In genomic region chr9:114812001-114812400, GRCm38 (mm10) we compare ENCODE assay signal across 27 mouse cellular contexts. TPM values are rescaled to one million over a fixed set of nuclear protein-coding genes. Genes with fewer than 3 reads are reported as not detected.
DNase-seq lines count a peak whose midpoint lies in the region; ATAC-seq and TF ChIP-seq lines count a peak whose summit lies in the region.
"Had no signal": no experiment of that assay in that cellular context is flagged by ENCODE, and none has a peak within 500 bp of the region (broad histone marks: within the 10 kb centered on the region; RNA-seq: fewer than 3 reads in every experiment).

No protein-coding gene starts in this region.

- peaks cover 24% of the 10 kb centered on the region for H3K4me1 ChIP-seq in bone marrow macrophage, adult 2 months (ENCODE audit: control insufficient read depth, insufficient read depth, low read length)
- H3K4me1 ChIP-seq: embryonic facial prominence, embryonic 12.5 days; midbrain, embryonic 15.5 days; neural tube, embryonic 13.5 days had no signal

- peak; percentile 26 for DNase-seq in lung, postnatal 25 days (ENCODE audit: low spot score)
- no peak for DNase-seq in lung, adult 18-20 months
- DNase-seq in A20 (ENCODE audit: low read depth, low spot score), result peak; percentile 25
- DNase-seq in c-Kit-positive CD71-positive TER-119-positive erythroid progenitor cells, embryonic 14.5 days (ENCODE audit: low spot score), result no peak
- DNase-seq in thymus, postnatal 36 days, result no peak
- no peak for DNase-seq in cerebellum, adult 18-20 months
- DNase-seq: adrenal gland, adult 2 months; adrenal gland, postnatal 36 days; cerebellum, adult 9-10 months; cerebellum, postnatal 36 days; forebrain, postnatal 0 days; heart, postnatal 10 days; kidney, adult 9 months; kidney, postnatal 10 days; liver; lung, postnatal 4 days; thymus, adult 2 months had no signal

- H3K4me3 ChIP-seq in bone marrow macrophage, adult 2 months (ENCODE audit: insufficient read depth, low read length), result no peak overlapping the region
- H3K4me3 ChIP-seq: embryonic facial prominence, embryonic 12.5 days; forebrain, embryonic 10.5 days; heart, embryonic 13.5 days; liver, embryonic 15.5 days; midbrain, embryonic 15.5 days; neural tube, embryonic 13.5 days had no signal

- ATAC-seq in monocyte, adult 5-6 weeks (replicated peaks; ENCODE audit: insufficient number of reproducible peaks, low FRiP score, low TSS enrichment, poor library complexity, severe bottlenecking), result peak; percentile 40; the same call in 1 of the 2 replicates
- ATAC-seq: forebrain, postnatal 0 days; intestine, postnatal 0 days; midbrain, embryonic 15.5 days had no signal

- H3K27ac ChIP-seq in bone marrow macrophage, adult 2 months (ENCODE audit: insufficient read depth, low read depth, low read length), result 0 out of 2 replicates have a peak overlapping the region, but pooled peaks have one; percentile 15
- H3K27ac ChIP-seq: embryonic facial prominence, embryonic 12.5 days; forebrain, embryonic 10.5 days; heart, embryonic 13.5 days; hindbrain, embryonic 14.5 days; liver, embryonic 15.5 days; midbrain, embryonic 15.5 days; neural tube, embryonic 13.5 days had no signal

- no peak for TF ChIP-seq POLR2A in bone marrow macrophage, adult 2 months (IDR thresholded peaks at IDR 0.05; ENCODE audit: borderline replicate concordance, low read depth, low read length)

- TF ChIP-seq CTCF in bone marrow macrophage, adult 2 months (IDR thresholded peaks at IDR 0.05; ENCODE audit: low read depth, low read length), result no peak

RNA-seq across cellular contexts. Expression of gene Cmtm7, which starts 30.3 kb away (rescaled TPM):
- 184 and 192 TPM in 2 replicates for polyA plus RNA-seq in bone marrow macrophage, adult 2 months (2012; ENCODE audit: insufficient read depth, insufficient read length, missing spikeins)
- total RNA-seq in monocyte, adult 5-6 weeks (2017), result 95.2 to 128 TPM (median 119 TPM) in 3 replicates

RNA-seq across cellular contexts. Expression of gene Cmtm8, which starts 32.0 kb away (rescaled TPM):
- 0.85 and 1.7 TPM in 2 replicates for polyA plus RNA-seq in bone marrow macrophage, adult 2 months (2012; ENCODE audit: insufficient read depth, insufficient read length, missing spikeins)
- total RNA-seq in monocyte, adult 5-6 weeks (2017), result 1.2 TPM in 1 of 3 replicates, not detected in the others

Comparison
In these comparisons a context has a peak if more than half of its experiments do, and no peak if none do; other contexts are left out.
1. DNase-seq: peak in lung, postnatal 25 days (single experiment) and A20 (single experiment); none in lung, adult 18-20 months (0 of 2), c-Kit-positive CD71-positive TER-119-positive erythroid progenitor cells, embryonic 14.5 days (single experiment), thymus, postnatal 36 days (0 of 2) and cerebellum, adult 18-20 months (0 of 2).